Comparison of ENCODE assay signal across 8 mouse cellular contexts in the genomic region with DNA sequence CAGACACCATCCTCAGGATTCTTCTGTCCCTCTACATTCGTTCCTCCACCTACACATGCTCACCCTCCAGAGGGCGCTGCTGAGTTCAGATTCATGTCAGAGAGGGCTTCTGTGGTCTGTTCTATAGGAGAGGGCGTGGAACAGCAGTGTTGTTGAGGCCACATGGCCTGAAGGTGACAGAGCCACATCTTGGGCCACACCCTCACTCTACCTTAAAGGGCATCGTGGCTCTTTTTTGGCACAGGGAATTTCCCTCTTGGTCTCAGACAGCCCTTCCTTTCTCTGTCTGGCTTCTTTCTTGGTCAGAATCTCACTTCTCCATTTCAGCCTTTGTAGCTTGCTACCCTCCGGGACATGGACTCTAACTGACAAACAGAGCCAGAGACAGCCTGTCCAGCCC. TPM values are rescaled to one million over a fixed set of nuclear protein-coding genes. Genes with fewer than 3 reads are reported as not detected.
DNase-seq lines count a peak whose midpoint lies in the region; ATAC-seq and TF ChIP-seq lines count a peak whose summit lies in the region.

No protein-coding gene starts in this region.

- TF ChIP-seq POLR2A in limb, embryonic 14.5 days (IDR thresholded peaks at IDR 0.05; ENCODE audit: borderline replicate concordance, extremely low read depth, insufficient read depth, insufficient read length): no peak

- H3K4me3 ChIP-seq in limb, embryonic 14.5 days (replicated peaks; ENCODE audit: low read length): no peak overlapping the region

- no peak overlapping the region for H3K27ac ChIP-seq in limb, embryonic 14.5 days (replicated peaks; ENCODE audit: low read depth, low read length)

- 0 out of 2 replicates have a peak, but pooled peaks cover 7% of the 10 kb centered on the region for H3K4me1 ChIP-seq in limb, embryonic 14.5 days (ENCODE audit: control insufficient read depth, insufficient read depth, low read length)

- H3K9ac ChIP-seq in limb, embryonic 14.5 days (ENCODE audit: low read depth, low read length, severe bottlenecking): no peak overlapping the region

- ATAC-seq in cerebellum, adult (ENCODE audit: insufficient number of reproducible peaks, low FRiP score, low TSS enrichment): peak; percentile 41; the same call in 1 of the 2 replicates
- ATAC-seq in limb, embryonic 14.5 days (ENCODE audit: low FRiP score, low read depth): no peak

- WGBS in limb, embryonic 14.5 days: 35% methylated on average over 5 of the region's 5 CpGs

- no peak overlapping the region for H3K4me2 ChIP-seq in limb, embryonic 14.5 days (replicated peaks; ENCODE audit: low read depth, low read length, severe bottlenecking)

- H3K36me3 ChIP-seq in limb, embryonic 14.5 days (ENCODE audit: control insufficient read depth, insufficient read depth, low read length): no peaks in the 10 kb centered on the region

- H3K27me3 ChIP-seq in limb, embryonic 14.5 days (ENCODE audit: control insufficient read depth, insufficient read depth, low read length): no peaks in the 10 kb centered on the region

- H3K9me3 ChIP-seq in limb, embryonic 14.5 days (ENCODE audit: control insufficient read depth, low read length): no peaks in the 10 kb centered on the region; the same call in 1 of the 2 replicates

- peak; percentile 74 for DNase-seq in ovary, postnatal 36 days (ENCODE audit: low spot score)
- no peak for DNase-seq in ovary, adult 18-20 months (ENCODE audit: low spot score)
- DNase-seq in frontal cortex, postnatal 14 days (ENCODE audit: low spot score in 2 of 2): peak; percentile 58 to 63
- peak; percentile 77 for DNase-seq in kidney, adult 18-20 months
- DNase-seq in limb, embryonic 14.5 days (ENCODE audit: low spot score): peak; percentile 53
- peak; percentile 87 to 93 for DNase-seq in natural killer cell, adult 2 months (ENCODE audit: low spot score in 2 of 2)
- peak; percentile 94 for DNase-seq in thymus, postnatal 14 days

RNA-seq across cellular contexts. Expression of a gene that starts 43.1 kb away (rescaled TPM):
- polyA plus RNA-seq in limb, embryonic 14.5 days (2012; rRNA removed): 86.3 and 102 TPM in 2 replicates
- 30.6 and 31.5 TPM in 2 replicates for polyA plus RNA-seq in limb, embryonic 14.5 days (2014; fragmentation: Nextera tagmentation; extraction: Ambion mirVana)
